In genomic region chr13:41343163-41343886, GRCm38 (mm10) we compare ENCODE assay signal across 13 mouse cellular contexts.
DNase-seq lines count a peak whose midpoint lies in the region; ATAC-seq lines count a peak whose summit lies in the region.
"Had no signal": no experiment of that assay in that cellular context is flagged by ENCODE, and none has a peak within 500 bp of the region (broad histone marks: within the 10 kb centered on the region; RNA-seq: fewer than 3 reads in every experiment).

No protein-coding gene starts in this region.

- no peaks in the 10 kb centered on the region for H3K9me3 ChIP-seq in forebrain, embryonic 11.5 days (ENCODE audit: control insufficient read depth, low read length)
- H3K9me3 ChIP-seq in forebrain, embryonic 16.5 days (ENCODE audit: control insufficient read depth, low read length): no peaks in the 10 kb centered on the region
- no peaks in the 10 kb centered on the region for H3K9me3 ChIP-seq in kidney, embryonic 14.5 days (ENCODE audit: control insufficient read depth, low read length)
- H3K9me3 ChIP-seq: hindbrain, embryonic 10.5 days had no signal

- H3K4me3 ChIP-seq in forebrain, embryonic 11.5 days (ENCODE audit: low read depth, low read length): no peak overlapping the region
- H3K4me3 ChIP-seq in forebrain, embryonic 16.5 days (replicated peaks; ENCODE audit: low read length): no peak overlapping the region
- no peak overlapping the region for H3K4me3 ChIP-seq in kidney, embryonic 14.5 days (ENCODE audit: low read length)
- H3K4me3 ChIP-seq: hindbrain, embryonic 10.5 days; layer of hippocampus, adult 2 months had no signal

- no peaks in the 10 kb centered on the region; the same call in 1 of the 2 replicates for H3K4me1 ChIP-seq in forebrain, embryonic 11.5 days (replicated peaks; ENCODE audit: control insufficient read depth, insufficient read depth, low read length)
- H3K4me1 ChIP-seq in forebrain, embryonic 16.5 days (replicated peaks; ENCODE audit: control insufficient read depth, insufficient read depth, low read length): peaks cover 25% of the 10 kb centered on the region
- peaks cover 37% of the 10 kb centered on the region; the same call in 1 of the 2 replicates for H3K4me1 ChIP-seq in kidney, embryonic 14.5 days (ENCODE audit: control insufficient read depth, insufficient read depth, low read length)

- H3K27me3 ChIP-seq in forebrain, embryonic 11.5 days (ENCODE audit: control insufficient read depth, insufficient read depth, low read length): no peaks in the 10 kb centered on the region
- no peaks in the 10 kb centered on the region for H3K27me3 ChIP-seq in forebrain, embryonic 16.5 days (replicated peaks; ENCODE audit: control insufficient read depth, insufficient read depth, low read length)
- no peaks in the 10 kb centered on the region for H3K27me3 ChIP-seq in kidney, embryonic 14.5 days (ENCODE audit: control insufficient read depth, insufficient read depth, low read length)

- peak; percentile 31 for DNase-seq in forebrain, embryonic 11.5 days (ENCODE audit: low spot score)
- DNase-seq in 416B (ENCODE audit: low read depth): peak; percentile 26
- peak; percentile 78 for DNase-seq in lung, postnatal 25 days (ENCODE audit: low spot score)
- DNase-seq in right cerebral cortex, postnatal 25 days: no peak
- no peak for DNase-seq in gastrocnemius, postnatal 14 days
- DNase-seq in gastrocnemius, postnatal 4 days (ENCODE audit: low spot score in 2 of 2): no peak
- DNase-seq: cerebellum, adult 18-20 months had no signal

- H3K27ac ChIP-seq in forebrain, embryonic 11.5 days (ENCODE audit: low read depth, low read length): no peak overlapping the region
- H3K27ac ChIP-seq in forebrain, embryonic 16.5 days (ENCODE audit: low read length): no peak overlapping the region
- peak overlapping the region; percentile 73; the same call in 1 of the 2 replicates for H3K27ac ChIP-seq in kidney, embryonic 14.5 days (ENCODE audit: low read depth, low read length)
- H3K27ac ChIP-seq: hindbrain, embryonic 10.5 days; layer of hippocampus, adult 2 months; liver, embryonic 14.5 days had no signal

- peaks cover 4% of the 10 kb centered on the region; the same call in 1 of the 2 replicates for H3K36me3 ChIP-seq in forebrain, embryonic 11.5 days (ENCODE audit: control insufficient read depth, insufficient read depth, low read length)
- H3K36me3 ChIP-seq in forebrain, embryonic 16.5 days (ENCODE audit: control insufficient read depth, insufficient read depth): no peaks in the 10 kb centered on the region
- H3K36me3 ChIP-seq in kidney, embryonic 14.5 days (ENCODE audit: control insufficient read depth, insufficient read depth, low read length): peaks cover 4% of the 10 kb centered on the region; the same call in 1 of the 2 replicates

- H3K9ac ChIP-seq in forebrain, embryonic 11.5 days (ENCODE audit: low read length): no peak overlapping the region
- no peak overlapping the region for H3K9ac ChIP-seq in forebrain, embryonic 16.5 days (replicated peaks; ENCODE audit: low read depth, low read length)
- H3K9ac ChIP-seq in kidney, embryonic 14.5 days (ENCODE audit: low read depth, low read length): no peak overlapping the region
- H3K9ac ChIP-seq: liver, embryonic 14.5 days had no signal

- WGBS in forebrain, embryonic 11.5 days: 68% methylated on average over 3 of the region's 3 CpGs
- 79% methylated on average over 3 of the region's 3 CpGs for whole genome bisulfite sequencing in forebrain, embryonic 16.5 days
- 31% methylated on average over 3 of the region's 3 CpGs for WGBS in kidney, embryonic 14.5 days

- intact Hi-C loops in gastrocnemius, postnatal 14 days (cut with DNase I; ENCODE audit: low total_unique reads): no loop called here

- H3K4me2 ChIP-seq in forebrain, embryonic 11.5 days (ENCODE audit: low read depth, low read length, severe bottlenecking): no peak overlapping the region
- H3K4me2 ChIP-seq in forebrain, embryonic 16.5 days (ENCODE audit: low read length): no peak overlapping the region
- no peak overlapping the region for H3K4me2 ChIP-seq in kidney, embryonic 14.5 days (replicated peaks; ENCODE audit: low read depth, low read length)

- no peak for ATAC-seq in forebrain, embryonic 11.5 days (replicated peaks; ENCODE audit: low FRiP score)
- no peak for ATAC-seq in forebrain, embryonic 16.5 days
- peak; percentile 63 for ATAC-seq in kidney, embryonic 14.5 days (ENCODE audit: low FRiP score, low TSS enrichment)
- ATAC-seq: midbrain, embryonic 16.5 days had no signal

Comparison
In these comparisons a context has a peak if more than half of its experiments do, and no peak if none do; other contexts are left out.
1. DNase-seq: peak in forebrain, embryonic 11.5 days (single experiment), 416B (single experiment) and lung, postnatal 25 days (single experiment); none in right cerebral cortex, postnatal 25 days (single experiment), gastrocnemius, postnatal 14 days (single experiment) and gastrocnemius, postnatal 4 days (0 of 2).